Mouse (Mus musculus) large intestine, adult 2 months (tissue): ENCODE measurements around the gene Sit1. TPM values are rescaled to one million over a fixed set of nuclear protein-coding genes. Genes with fewer than 3 reads are reported as not detected.
A peak's percentile ranks its signal among the peaks of the same experiment; 100 is the strongest.

ENCODE experiments used
- DNase-seq: peaks from one replicate; pipeline ENCODE4 v3.0.0-alpha.2; 2012; ENCODE audit warnings: low read depth, low spot score
- WGBS: fragments of 180-500 bp; shearing (Covaris S2); methylation state at CpG from one replicate; pipeline ENCODE4 v1.1.7; 2018; 5-methylcytosine and 5-hydroxymethylcytosine counted together
- polyA plus RNA-seq: library from polyadenylated mRNA; depleted of rRNA; stranded (reverse); fragments of >200 nt; gene quantifications from 2 replicates; pipeline ENCODE4 v1.2.3, GENCODE M21; 2012

The Sit1 gene
- polyA plus RNA-seq, 1 experiment: 1.8 TPM

GRCm38 (mm10) chr4:43477857-43478533 is 5.5 kb downstream of the Sit1 start:
- no peak for DNase-seq
- WGBS: 20% methylated on average over 11 of the region's 11 CpGs

GRCm38 (mm10) chr4:43476604-43477003 is 6.9 kb downstream of the Sit1 start:
- WGBS: 58% methylated on average over 6 of the region's 6 CpGs
- no peak for DNase-seq

- no peak for DNase-seq
- WGBS: 43% methylated on average over 1 of the region's 1 CpGs
Observed at GRCm38 (mm10) chr4:43473636-43474035, 9.9 kb downstream of the Sit1 start.

- DNase-seq: no peak
- 87% methylated on average over 10 of the region's 10 CpGs for WGBS
Observed at GRCm38 (mm10) chr4:43470301-43470700, 13.2 kb downstream of the Sit1 start.

GRCm38 (mm10) chr4:43466872-43467271 is 16.7 kb downstream of the Sit1 start:
- WGBS: 86% methylated on average over 7 of the region's 7 CpGs
- DNase-seq: no peak

GRCm38 (mm10) chr4:43465935-43466334 is 17.6 kb downstream of the Sit1 start:
- 83% methylated on average over 6 of the region's 6 CpGs for WGBS
- DNase-seq: no peak

- no peak for DNase-seq
- WGBS: 94% methylated on average over 5 of the region's 5 CpGs
Observed at GRCm38 (mm10) chr4:43463102-43463501, 20.4 kb downstream of the Sit1 start.

GRCm38 (mm10) chr4:43457124-43457523 is 26.4 kb downstream of the Sit1 start:
- no peak for DNase-seq
- 37% methylated on average over 8 of the region's 8 CpGs for WGBS

GRCm38 (mm10) chr4:43456470-43456869 is 27.1 kb downstream of the Sit1 start:
- DNase-seq: no peak

GRCm38 (mm10) chr4:43454041-43454836 is 29.3 kb downstream of the Sit1 start, which contains the start of gene Cd72:
TSS of gene Cd72 (minus strand) at chr4:43454628.
- 28% methylated on average over 20 of the region's 20 CpGs for WGBS
- DNase-seq: no peak

More at GRCm38 (mm10) chr4:43456470-43456869, 27.1 kb downstream of the Sit1 start:
- WGBS: 46% methylated on average over 4 of the region's 4 CpGs

- no peak for DNase-seq
- WGBS: 2% methylated on average over 18 of the region's 18 CpGs
Observed at GRCm38 (mm10) chr4:43453413-43453812, 30.1 kb downstream of the Sit1 start.

GRCm38 (mm10) chr4:43452315-43452714 is 31.2 kb downstream of the Sit1 start:
- no peak for DNase-seq
- 48% methylated on average over 11 of the region's 11 CpGs for WGBS

- no peak for DNase-seq
- WGBS: 84% methylated on average over 3 of the region's 3 CpGs
Observed at GRCm38 (mm10) chr4:43448554-43448953, 35.0 kb downstream of the Sit1 start.

GRCm38 (mm10) chr4:43447251-43447650 is 36.3 kb downstream of the Sit1 start:
- 67% methylated on average over 13 of the region's 13 CpGs for WGBS
- no peak for DNase-seq

- no peak for DNase-seq
- under 1% methylated on average over 28 of the region's 28 CpGs for WGBS
Observed at GRCm38 (mm10) chr4:43443511-43443910, 40.0 kb downstream of the Sit1 start.

- DNase-seq: peak; percentile 37
- WGBS: under 1% methylated on average over 83 of the region's 88 CpGs
Observed at GRCm38 (mm10) chr4:43442456-43443361, 40.8 kb downstream of the Sit1 start.

GRCm38 (mm10) chr4:43442044-43442443 is 41.5 kb downstream of the Sit1 start:
- DNase-seq: peak; percentile 95
- under 1% methylated on average over 33 of the region's 33 CpGs for WGBS

- DNase-seq: no peak
- 21% methylated on average over 4 of the region's 4 CpGs for WGBS
Observed at GRCm38 (mm10) chr4:43441639-43442038, 41.9 kb downstream of the Sit1 start, which contains the start of gene Tesk1. TSS of gene Tesk1 (plus strand) at chr4:43441939.

- no peak for DNase-seq
- WGBS: 77% methylated on average over 1 of the region's 1 CpGs
Observed at GRCm38 (mm10) chr4:43432832-43433231, 50.7 kb downstream of the Sit1 start.
